Mouse (Mus musculus) skeletal muscle tissue, adult 2 months (tissue): Measurements from ENCODE around the gene Gjc1.

Experiments
- DNase-seq: peaks from one replicate; pipeline ENCODE4 v3.0.0-alpha.2; 2012; ENCODE audit warnings: low read depth, low spot score

Gjc1 gene

DNA sequence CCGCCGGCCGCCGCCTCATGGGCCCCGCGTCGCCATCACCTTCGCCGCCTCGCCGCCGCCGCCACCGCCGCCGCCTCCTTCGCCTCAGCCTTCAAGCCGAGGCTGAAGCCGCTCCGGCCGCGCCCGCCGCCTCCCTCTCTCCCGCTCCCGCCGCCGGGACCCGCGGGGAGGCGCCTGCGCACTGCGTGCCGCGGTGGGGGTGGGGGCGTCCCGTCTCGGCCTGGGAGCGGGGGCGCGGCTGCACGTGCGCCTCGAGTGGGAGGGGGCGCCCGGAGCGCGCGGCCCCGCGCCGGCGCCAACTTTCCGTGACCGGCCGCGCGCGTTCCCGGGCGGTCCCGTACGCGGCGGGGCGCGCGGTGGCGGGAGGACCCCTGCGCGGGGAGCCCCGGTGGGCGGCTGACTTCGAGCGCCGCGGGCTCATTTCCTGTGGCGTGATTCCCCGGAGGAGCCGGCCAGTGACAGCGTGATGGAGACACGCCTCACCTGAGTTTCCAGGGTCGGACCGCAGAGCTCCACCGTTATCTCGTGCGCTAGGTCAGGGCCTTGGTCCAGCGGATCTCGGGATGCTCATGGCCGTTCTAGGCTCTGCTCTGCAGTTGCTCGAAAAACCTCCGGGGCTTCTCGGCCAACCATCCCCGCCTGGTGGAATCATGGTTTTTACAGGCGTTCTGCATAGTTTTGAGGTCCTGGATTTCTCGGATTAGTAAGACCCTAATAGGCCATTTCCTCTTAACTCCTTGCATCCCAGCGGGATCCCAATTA is at the start of gene Gjc1:
Gene Gjc1 (minus strand): TSS at position 680 of the 762 bp plus-strand sequence.
- DNase-seq, result no peak

DNA sequence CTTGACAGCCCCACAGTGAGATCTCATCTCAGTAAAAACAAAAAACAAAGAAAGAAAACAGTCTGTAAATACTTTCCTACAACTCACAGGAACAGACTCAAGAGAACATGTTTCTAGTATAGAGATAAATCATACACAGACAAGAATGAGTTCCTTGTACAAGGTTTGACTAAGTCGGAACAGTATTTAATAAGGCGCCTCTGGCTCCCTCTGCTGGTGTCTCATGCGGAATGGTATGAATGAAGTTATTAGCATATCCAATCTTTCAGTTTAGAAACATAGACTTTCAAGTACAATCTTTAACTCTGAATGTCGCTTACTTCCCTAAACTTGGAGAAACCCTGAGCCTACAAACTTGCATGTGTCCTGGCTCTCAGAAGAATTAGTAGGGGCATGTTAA is 44.8 kb upstream of the Gjc1 start:
- DNase-seq, result peak; percentile 47

DNA sequence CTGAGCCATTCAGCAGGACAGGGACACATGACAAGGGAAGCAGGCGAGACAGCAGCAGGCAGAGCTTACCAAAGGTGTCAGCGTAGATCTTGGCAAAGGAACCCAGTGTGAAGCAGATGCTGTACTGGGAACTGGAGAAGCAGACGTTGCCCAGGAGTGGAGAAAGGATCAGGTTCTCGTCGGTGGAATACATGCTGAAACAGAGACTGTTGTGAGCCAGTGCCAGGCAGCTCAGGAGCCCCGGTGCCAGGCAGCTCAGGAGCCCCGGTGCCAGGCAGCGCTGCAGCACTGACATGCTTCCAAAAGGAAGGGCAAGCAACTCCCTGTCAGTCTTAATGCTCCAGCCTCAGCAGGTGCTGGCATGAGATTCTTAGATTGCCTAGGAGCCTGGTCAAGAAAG is 40.4 kb upstream of the Gjc1 start:
- peak; percentile 87 for DNase-seq

DNA sequence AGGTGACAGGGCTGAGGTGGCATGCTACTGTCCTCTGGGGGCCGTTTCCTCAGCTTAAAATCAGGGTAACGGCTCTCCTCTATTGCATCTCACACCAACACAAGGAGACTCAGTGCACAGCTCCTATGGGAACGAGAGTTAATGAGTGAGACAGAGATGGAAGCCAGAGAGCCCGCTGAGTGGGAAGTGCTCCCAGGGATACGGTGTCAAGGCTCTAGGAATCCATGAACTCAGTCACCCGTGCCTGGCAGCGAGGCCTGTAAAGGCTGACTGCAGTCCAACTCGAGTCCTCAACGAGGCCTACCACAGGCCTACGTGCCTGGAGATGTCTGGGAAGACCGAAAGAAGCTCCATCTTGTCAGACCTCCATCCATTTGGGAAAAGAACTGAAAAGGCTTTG is 39.5 kb upstream of the Gjc1 start:
- DNase-seq, result peak; percentile 17

DNA sequence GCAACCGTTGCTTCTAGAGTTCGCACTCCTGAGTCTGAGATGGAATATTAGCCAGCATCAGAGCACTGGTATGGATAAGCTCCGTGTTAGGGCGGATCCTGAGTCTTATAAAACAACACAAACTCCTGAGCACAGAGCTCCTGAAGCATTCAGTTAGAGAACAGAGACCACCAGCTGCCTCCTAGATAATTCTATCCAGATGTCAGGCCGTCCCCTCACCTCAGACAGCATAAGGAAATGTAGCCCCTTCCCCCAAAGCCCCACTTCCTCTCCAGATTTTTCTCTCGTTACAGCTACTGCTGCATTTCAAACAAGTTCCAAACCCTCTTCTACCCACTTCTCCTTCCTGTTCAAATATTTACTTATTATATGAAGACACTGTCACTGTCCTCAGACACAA is 36.4 kb upstream of the Gjc1 start:
- DNase-seq, result no peak

DNA sequence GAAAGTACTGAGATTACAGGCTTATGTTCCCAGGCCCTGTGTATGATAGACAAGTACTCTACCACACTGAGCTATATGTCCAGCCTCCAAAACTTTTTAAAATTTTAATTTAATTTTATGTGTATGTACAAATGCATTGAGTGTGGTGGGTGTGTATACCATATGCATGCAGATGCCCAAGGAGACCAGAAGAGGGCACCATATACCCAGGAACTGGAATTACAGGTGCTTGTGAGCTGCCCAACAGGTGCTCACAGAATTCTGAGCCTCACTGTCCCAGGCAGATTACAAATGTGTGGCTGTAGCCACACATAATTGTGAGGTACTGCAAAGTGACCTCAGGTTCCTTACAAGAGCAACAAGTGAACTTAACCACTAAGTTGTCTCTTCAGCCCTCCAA is 34.3 kb upstream of the Gjc1 start:
- DNase-seq, result no peak

DNA sequence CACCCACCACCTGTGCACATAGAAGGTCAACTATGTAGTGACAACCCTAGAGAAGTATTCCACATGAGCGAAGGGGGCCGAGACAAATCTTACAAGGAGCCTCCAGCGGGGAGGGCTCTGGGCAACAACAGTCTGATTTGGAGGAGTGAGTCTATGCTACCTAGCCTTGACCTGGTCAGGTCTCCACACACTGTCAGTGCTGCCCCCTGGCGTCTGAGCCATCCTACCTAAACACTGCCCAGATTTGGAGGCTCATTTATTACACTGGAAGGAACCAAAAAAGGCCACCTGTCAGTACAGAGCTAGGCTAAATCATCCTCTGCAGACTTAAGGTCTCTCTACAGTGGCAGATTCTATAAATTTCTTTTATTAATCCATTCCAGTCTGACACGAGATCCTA is 32.4 kb upstream of the Gjc1 start:
- peak; percentile 38 for DNase-seq

DNA sequence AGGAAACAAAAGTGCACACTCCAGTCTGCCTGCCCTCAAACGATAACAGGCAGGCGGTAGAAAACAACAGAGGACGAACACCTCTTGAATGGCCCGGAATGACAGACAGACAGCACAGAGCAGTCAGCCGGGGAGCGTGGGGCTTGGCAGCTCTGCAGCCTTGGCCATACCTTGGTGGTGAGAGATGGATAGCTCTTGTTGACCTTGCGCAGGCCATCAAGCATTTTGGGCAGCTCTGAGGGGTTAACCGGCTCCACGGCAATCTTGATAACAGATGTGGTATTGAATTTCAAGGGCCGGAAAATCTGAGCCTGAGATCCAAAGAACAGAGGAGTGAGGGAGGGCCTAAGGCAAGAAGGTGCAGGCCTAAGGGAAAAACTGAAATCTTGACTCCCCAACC is 26.4 kb upstream of the Gjc1 start:
- DNase-seq, result no peak

DNA sequence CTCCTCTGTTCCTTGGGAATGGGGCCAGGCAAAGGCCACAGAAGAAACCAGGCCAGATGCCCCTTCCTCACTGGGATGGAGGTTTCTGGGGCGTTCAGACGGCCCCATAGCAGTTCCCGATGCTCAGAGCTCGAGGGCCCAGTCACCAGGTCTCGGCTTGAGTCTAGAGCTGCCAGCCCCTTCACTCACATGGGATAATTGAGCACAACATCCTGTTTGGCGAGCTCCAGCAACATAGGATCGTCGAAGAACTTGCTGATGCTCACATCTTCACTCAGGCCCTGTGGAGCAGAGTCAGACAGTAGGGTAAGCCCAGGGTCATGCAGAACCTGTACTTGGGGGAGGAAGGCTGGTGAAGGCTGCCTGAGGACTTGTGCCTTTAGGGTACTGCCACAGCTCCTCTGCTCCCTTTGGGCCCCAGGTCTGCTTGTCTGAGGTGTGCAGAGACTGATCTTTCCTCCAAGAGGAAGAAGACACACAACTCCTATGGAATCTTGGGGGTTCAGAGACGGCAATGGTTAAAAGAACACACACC is 19.2 kb upstream of the Gjc1 start:
- DNase-seq, result no peak

DNA sequence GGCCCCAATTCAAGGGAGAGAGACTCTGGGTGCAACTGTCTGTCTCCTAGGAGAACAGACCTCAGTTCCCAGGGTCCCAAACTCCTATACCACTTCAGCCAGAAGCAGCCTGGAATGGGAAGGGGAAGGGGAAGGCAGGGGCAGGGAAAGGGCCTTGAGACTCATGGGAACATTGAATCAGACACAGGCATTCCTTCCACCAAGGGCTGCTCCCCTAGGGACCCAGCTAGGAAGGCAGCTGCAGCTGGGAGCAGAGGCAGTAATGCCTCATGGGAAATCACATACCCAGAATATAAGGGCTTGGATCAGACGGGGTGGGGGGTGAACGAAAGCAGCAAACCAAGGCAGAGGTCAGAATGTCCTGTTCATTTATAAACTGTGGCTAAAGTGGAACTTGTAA is 18.6 kb upstream of the Gjc1 start:
- peak; percentile 41 for DNase-seq

DNA sequence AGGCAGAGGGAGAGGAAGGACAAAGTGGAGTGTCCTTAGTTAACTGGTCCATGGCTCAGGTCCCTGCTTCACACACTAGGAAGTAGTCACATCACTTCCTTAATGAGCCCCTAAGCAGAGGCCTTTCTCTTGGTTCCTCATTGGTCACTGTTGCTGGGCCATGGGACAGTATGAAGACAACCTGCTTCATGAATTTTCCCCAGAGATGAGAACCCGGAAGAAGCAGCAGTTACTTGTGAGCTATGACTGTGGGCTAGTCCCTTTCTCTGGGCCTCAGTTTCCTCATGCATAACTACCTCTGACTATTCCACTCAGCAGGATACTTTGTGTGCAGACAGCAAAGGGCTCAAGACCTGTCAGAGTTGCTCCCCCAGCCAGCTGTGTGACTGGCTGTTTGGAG is 17.9 kb upstream of the Gjc1 start:
- DNase-seq, result no peak

DNA sequence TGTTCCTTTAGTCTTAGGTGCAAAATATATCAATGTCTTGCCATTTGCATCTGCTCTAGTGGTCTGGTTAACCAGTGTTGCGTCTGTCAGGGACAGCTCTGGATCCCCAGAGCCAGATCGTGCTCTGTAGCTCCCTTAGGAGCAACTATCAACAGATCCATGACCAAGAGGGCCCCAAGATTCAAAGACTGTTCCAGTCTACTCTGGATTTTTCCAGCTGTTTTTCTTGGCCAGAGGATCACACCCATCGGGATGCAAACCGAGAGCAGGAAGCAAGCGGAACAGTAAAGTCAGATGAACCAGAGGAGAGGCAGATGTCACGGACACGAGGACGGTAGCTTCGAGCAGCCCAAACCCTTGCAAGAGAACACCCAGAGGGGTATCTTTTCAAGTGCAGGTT is 16.6 kb upstream of the Gjc1 start:
- no peak for DNase-seq

DNA sequence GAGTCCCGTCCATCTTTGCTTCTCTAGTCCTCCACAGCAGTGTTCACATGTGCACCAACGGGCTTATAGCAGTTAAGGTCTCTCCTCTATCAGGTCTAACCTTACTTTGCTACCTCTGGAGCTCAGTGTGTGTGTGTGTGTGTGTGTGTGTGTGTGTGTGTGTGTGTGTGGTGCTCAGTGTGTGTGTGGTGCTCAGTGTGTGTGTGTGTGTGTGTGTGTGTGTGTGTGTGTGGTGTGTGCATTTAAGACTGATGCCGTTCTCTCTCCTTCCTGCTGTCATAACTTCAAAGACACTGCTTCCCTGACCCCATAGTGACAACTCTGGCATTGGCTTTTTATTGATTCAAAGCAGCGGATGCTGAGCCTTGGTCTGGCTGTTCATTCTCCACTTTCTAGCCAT is 16.0 kb upstream of the Gjc1 start, which contains the start of gene Higd1b:
Gene Higd1b (plus strand): TSS at position 301 of the 400 bp plus-strand sequence.
- no peak for DNase-seq

DNA sequence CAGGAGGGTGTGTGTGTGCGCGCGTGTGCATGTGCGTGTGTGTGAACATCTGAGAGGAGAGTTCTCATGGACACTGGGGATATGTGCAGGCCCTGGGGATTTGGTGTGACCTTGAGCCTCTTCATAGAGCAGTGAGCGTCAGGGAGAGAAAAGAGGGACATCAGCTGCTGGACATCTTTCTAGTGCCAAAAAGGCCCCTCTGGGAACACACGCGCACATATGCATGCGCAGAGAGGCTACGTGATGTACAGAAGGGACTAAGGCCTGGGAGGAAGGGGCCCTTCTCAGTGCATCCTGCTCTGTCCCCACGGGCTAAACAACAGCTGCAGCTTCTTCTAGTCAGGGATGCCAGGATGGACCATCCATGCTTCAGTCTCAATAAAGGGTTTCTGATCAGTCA is 14.7 kb upstream of the Gjc1 start:
- peak; percentile 42 for DNase-seq

DNA sequence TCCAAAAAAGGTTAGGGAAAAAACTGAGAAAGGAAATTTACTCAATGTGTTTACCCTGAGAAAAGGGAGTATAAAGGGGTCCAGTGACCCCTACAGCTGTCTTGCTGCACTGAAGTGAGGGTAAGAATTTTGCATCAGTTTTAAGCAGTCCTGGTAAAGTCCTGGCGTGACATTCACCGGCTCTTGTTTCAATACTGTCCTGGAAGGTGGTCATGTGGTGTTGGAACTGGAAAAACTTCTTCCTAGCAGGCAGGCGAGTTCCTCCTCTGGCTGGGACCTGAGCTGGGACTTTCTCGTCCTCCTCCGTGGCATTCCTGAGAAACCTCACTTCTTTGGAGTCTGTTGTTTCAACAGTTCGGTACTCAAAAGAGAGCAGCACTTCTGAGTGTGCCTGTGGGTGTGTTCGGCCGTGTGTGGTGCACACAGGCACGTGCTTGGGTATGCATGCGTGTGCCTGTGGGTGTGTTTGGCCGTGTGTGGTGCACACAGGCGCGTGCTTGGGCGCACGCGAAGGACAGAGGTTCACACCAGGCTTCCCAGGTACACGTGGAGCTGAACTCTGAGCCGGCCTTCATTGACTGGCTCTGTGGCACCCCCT is 13.3 kb upstream of the Gjc1 start:
- DNase-seq, result no peak

DNA sequence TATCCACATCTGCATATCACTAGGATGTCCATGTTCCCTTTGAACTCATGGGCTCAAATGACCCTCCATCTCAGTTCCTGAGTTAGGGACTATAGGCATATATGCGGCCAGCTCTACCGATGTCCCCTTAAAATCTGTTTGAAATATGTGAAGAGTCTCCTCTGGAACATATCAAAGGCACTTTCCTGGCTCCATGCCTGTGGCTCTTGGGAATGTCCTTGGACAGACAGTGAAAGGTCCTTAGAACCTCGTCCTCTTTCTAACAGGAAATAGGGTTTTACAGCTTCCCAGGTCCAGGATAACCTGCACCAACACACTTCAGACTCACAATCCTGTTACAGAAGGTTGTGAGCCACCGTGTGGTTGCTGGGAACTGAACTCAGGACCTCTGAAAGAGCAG is 10.8 kb upstream of the Gjc1 start:
- DNase-seq, result no peak

DNA sequence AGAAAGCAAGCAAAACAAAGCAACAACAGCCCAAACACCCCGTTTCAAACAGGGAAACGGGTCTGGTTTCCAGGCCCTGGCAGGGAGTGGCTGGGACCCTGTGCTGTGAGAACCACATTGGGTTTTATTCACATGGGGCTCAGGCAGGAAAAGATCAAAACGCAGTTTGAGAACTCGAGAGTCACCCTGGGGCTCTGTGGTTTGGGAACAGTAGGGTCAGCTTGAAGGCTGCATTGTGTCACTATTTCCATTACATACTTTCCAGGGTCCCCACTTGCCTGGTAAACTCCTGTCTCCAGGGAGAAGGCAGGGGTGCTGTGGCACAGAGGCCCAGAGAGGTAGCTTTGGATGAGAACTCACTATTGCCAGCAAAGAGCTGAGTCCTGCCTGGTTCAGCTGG is 7.6 kb upstream of the Gjc1 start:
- no peak for DNase-seq

DNA sequence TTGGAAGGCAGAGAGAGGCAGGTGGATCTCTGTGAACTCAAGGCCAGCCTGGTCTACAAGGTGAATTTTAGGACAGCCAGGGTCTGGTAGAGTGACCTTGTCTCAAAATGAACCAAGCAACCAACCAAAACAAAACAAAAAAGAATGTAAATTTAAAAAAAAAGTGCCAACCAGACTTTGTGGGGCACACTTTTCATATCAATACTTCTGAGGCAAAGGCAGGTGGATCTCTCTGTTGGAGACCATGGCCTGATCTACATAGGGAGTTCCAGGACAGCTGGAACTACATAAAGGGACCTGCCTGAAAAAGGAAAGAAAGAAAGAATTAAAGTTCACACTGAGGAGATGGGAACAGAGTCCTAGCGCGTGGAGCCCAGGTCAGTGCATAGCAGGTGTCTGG is 7.0 kb upstream of the Gjc1 start:
- no peak for DNase-seq

DNA sequence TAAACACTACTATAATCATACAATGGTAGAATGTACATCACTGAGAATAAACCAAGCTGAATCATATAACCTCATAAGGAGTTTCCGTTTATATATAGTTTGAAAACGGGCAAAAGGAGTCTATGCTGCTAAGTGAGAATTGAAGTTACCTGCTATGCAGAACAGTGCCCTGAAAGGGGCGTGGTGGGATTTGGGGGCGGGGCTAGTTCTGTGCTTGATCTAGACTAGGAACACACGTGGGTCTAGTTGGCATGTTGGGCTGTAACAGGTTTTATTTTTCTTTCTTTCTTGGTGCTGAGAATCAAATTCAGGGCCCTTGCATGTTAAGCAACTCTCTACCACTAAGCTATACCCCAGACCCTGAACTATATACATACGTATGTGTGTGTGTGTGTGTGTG is 1.7 kb upstream of the Gjc1 start:
- no peak for DNase-seq

DNA sequence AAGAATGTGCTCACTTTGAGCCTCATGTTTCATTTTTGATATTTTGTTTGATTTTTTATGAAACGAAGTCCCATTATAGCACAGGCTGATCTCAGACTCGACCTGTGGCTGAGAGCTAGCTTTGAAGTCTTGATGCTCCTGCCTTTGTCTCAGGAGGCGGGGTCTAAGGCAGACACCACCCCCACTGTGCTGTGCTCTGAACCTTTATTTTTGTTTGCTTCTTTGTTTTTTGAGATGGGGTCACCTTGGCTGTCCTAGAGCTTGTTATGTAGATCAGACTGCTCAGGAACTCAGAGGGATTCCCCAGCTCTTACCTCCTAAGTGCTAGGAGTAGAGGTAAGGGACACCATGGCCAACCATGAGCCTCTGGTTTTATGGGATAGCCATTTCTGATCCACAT is 932 bp upstream of the Gjc1 start:
- no peak for DNase-seq

DNA sequence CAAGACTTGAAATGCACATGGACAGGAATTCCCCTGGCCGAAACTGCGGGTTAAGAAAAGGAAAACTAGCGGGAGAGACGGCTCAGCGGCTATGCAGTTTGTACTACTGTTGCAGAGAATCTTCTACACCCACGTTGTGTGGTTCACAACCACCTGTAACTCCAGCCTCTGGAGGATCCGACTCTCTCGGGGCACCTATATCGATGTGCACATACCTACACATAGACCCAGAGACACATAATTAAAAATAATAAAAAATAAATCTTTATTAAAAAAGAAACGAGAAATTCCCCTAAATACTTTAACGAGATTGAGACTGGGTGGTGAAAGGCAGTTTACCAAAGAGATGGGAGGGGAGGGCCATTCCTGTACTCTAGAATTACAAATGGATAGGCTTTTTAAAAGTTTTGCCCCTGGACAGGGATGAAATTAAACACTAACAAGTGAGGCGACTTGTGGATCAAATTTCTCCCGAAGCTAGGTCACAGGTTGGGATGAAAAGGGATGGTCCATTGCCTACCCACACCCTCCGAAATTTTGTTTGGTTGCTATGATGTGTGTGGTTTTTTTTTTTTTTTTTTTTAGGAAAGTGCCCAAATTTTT is 384 bp upstream of the Gjc1 start:
- DNase-seq, result no peak

DNA sequence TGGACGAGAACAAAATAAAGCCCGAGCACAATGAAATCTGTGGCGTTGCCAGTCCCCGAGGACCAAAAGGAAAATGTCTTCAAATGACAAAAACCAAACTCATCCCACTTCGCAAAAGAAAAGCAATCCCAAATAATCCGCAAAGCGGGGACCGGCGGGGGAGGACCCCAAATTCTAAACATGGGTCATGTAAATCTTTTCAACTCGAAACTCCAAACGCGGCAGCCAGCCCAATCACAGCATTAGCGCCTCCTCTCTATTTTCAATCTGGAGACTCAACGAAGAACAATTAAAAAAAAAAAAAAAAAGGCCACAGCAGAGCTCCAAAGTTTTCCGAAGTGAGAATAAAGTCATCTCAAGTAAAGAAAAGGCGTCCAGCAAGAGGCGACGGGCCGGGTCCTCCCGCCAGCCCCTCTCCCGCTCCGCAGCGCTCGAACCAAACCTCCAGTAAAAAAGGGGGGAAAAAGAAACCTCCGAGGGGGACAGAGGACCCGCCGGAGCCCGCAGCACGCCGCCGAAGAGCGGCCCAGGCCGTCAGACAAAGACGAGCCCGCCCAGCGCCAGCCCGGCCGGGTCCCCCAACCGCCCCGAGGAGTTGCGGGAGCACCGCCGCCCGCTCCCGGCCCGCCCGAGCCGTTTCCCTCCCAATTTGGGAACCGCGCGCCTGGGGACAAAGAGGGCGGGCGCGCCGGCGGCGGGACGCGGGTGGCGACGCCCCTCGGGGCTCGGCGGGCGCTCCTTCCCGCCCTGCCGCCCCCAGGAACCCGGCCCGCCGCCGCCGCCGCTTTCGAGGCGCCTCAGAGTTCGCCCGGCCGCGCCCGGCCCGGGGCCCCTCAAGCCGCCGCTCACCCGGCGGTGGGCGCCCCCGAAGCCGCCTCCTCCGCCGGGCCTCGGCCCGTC is 1.1 kb downstream of the Gjc1 start:
- DNase-seq, result no peak
